Mouse (Mus musculus) layer of hippocampus, postnatal 36 days (tissue): ENCODE data around the gene Ptpre. TPM values are rescaled to one million over a fixed set of nuclear protein-coding genes. Genes with fewer than 3 reads are reported as not detected.
"Not testable (repeated sequence)": the region's sequence is repeated elsewhere in the genome, so short reads cannot be mapped to it uniquely, and the experiment has no call there.

Experiments used
- DNase-seq, 2 experiments: peaks; one replicate each; pipeline ENCODE4 v3.0.0; 2022
- total RNA-seq, 2 experiments: library from RNA; stranded (reverse); gene quantifications; 2 replicates each; pipeline ENCODE4 v1.2.3; 2021

Ptpre gene
- total RNA-seq, 2 experiments from 2014 or later: 47.0 to 53.8 TPM

GRCm38 (mm10) chr7:135534548-135535189, 2.6 kb upstream of the Ptpre start:
- DNase-seq: no peak

GRCm38 (mm10) chr7:135535908-135536307, 1.4 kb upstream of the Ptpre start:
- no peak for DNase-seq

- peak; percentile 42 to 51 for DNase-seq
These were observed 864 bp downstream of the Ptpre start for GRCm38 (mm10) chr7:135537948-135538741.

DNA sequence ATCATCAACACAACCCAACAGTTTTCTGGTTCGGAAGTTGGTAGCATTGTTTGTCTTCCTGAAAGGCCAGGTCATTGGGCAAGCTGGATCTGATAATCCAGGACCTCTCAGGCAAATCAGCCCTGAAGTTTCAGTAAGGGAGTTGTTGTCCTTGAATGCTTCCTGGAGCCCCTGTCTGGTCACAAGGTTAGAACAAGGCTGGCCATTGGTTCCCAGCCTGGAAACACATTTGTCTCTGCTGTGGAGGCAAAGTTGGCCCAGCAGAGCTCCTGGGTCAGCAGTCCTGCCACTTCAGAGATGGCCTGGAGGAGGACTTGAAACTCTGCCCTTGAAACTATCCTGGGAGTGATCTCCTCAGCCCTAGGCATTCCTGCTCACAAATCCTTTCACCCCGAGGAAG, 2.1 kb downstream of the Ptpre start:
- DNase-seq: no peak

GRCm38 (mm10) chr7:135542235-135542634, 5.0 kb downstream of the Ptpre start:
- no peak for DNase-seq

DNA sequence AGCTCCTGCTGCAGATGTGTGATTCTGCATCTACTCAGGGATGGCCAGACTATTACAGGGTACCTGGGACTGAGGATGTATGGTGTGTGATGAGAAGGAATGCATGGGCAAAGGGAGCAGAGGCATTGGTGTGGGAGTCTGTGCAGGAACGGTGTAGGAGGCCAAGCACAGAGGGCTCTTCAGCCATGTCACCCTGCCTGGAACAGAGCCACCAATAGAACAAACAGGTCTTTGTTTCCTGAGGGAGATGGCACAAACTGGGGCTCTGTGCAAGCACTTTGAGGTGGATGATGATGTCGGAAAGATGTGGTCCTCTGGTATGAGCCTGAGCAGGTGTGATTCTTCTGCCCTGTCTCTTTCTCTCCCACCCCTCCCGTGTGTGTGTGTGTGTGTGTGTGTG, 5.8 kb downstream of the Ptpre start:
- DNase-seq: no peak

GRCm38 (mm10) chr7:135544321-135544720, 7.0 kb downstream of the Ptpre start:
- no peak for DNase-seq

DNA sequence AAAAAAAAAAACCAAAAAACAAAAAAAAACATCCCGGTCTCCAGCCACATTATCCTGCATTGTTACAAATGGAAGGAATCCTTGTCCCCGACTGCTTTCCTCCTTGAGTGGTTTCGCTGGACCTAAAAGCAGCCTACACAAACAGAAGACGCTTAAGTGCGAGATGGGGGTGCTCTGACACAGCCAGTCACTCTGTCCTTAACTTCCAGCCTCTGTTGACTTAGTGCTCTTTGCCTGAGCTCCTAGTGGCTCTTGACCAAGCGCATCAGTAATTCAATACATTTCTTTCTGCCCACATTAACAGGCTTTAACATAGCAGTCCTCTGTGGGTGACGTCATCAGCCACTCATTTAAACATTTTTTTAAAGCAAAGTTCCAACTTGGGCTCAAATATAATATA, 8.7 kb downstream of the Ptpre start:
- DNase-seq: no peak

- DNase-seq: no peak
These were observed 9.2 kb downstream of the Ptpre start for GRCm38 (mm10) chr7:135546530-135546929.

DNA sequence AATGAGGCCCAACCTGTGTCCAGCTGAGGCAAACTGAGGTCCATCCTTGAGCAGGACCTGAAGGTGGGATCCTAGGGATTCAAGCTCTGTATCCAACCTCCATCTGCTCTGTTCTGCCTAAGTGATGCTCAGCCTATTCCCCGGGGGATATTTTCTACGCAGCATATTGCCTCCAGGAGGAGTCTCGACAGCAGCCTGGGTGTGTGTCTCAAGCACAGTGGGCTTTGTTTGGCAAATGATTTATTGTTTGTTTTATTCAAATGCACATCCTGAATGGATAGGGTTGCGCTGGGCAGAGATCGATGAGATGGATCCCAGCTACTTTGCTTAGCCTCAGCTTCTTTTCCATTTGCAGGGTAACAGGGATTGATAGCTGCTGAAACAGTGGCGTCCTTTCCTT, 11.2 kb downstream of the Ptpre start:
- no peak for DNase-seq

GRCm38 (mm10) chr7:135551547-135551946, 14.3 kb downstream of the Ptpre start:
- no peak for DNase-seq

DNA sequence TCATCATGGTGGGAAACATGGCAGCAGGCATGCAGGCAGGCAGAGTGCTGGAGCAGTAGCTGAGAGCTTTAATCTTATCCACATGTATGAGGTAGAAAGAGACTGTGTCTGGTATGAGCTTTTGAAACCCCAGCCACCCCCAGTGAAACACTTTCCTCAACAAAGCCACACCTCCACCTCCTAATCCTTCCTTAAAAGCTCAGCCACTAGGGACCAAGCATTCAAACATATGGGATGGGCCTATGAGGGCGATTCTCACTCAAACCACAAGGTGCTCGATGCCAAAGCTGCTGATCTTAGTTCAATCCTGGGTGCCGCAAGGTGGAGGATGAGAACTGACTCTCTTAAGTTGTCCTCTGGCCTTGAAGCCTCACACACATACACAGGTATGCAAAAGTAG, 16.3 kb downstream of the Ptpre start:
- no peak for DNase-seq

- no peak for DNase-seq
These were observed 19.6 kb downstream of the Ptpre start for GRCm38 (mm10) chr7:135556663-135557402.

- no peak for DNase-seq
These were observed 23.0 kb downstream of the Ptpre start for GRCm38 (mm10) chr7:135560280-135560679.

GRCm38 (mm10) chr7:135564022-135564421, 26.7 kb downstream of the Ptpre start:
- DNase-seq: no peak

- DNase-seq: peak; percentile 53 to 55
These were observed 28.7 kb downstream of the Ptpre start for GRCm38 (mm10) chr7:135566013-135566412.

DNA sequence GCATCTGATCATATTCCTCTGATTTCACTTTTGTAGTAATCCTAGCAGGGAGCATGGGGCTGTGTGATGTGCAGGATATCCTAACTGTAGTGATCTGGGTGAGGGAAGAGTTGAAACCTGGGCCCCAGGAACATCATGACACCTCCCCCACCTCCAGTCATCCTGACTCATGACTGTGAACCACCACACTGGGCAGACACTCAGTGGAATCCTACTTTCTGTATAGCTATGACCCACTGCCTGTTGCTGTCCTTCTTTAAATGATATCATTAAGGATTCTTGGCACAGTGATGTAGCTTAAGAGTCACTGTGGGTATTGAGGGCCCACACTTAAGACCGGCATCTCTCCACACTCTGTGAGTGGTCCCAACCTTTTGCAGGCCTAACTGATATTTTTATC, 30.3 kb downstream of the Ptpre start:
- DNase-seq: no peak

GRCm38 (mm10) chr7:135568550-135568949, 31.3 kb downstream of the Ptpre start:
- DNase-seq: no peak

DNA sequence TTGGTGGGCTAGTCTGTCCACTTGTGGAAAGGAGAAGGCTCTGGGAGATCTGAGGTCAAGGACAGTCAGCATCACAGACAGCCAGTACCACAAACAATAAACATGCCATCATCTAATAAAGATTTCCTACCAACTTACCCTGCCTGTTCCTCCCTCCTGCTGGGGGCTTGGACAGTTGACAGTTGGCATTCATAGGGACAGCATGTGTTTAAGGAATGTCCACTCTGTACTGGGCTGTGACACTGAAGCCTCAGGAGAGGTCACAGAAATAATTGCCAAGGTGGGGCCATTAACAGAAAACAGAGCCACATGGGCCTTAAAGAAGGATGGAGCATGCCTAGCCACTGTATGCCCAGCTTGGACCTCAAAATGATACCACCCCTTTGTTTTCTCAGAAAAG, 34.1 kb downstream of the Ptpre start:
- DNase-seq: no peak

DNA sequence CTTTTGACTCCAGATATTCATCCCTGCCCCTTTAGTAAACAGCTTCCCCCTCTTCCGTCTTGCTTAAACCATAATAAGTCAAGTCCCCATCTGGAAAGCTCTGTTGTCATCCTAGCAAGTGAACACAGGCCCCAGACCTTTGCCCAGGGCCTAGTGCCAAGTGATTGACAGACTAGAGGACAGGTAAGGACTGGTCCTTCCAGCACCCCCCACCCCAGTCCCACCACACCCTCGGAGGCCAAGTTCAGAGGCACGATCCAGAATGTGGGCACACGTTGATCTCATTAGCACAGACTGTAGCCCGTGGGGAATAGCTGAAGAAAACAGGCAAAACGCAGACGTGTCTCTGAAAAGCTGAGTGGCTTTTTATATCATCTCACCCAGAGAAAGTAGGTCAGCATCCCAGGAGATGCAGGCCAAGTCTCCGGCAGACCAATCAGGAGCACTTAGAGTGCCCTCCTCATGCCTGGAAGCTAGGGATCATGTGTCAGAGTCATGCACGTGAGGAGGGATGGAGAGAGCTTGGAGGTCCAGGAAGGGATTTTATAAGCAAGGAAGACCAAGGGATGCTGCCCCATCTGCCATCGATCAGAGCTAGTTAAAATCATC, 34.8 kb downstream of the Ptpre start:
- no peak for DNase-seq

DNA sequence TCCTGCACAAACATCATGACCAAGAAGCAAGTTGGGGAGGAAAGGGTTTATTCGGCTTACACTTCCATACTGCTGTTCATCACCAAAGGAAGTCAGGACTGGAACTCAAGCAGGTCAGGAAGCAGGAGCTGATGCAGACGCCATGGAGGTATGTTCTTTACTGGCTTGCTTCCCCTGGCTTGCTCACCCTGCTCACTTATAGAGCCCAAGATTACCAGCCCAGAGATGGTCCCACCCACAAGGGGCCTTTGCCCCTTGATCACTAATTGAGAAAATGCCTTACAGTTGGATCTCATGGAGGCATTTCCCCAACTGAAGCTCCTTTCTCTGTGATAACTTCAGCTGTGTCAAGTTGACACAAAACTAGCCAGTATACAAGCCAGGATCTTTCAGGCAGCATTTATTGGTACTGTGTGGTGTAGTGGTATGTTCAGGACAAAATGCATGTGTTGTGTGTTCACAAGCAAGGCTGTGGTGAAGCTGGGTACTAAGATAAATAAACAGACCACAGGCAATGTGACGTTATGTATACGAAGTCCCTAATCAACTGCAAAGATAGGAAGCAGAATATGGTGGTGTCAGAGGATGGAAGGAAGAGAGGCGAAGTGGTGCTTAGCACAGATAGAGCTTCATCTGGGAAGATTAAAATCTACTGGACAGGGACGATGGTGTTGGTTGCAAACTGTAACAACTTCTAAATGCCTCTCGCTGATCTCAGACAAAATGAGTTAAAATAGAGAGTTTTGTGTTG, 38.2 kb downstream of the Ptpre start:
- not testable (repeated sequence) for DNase-seq

DNA sequence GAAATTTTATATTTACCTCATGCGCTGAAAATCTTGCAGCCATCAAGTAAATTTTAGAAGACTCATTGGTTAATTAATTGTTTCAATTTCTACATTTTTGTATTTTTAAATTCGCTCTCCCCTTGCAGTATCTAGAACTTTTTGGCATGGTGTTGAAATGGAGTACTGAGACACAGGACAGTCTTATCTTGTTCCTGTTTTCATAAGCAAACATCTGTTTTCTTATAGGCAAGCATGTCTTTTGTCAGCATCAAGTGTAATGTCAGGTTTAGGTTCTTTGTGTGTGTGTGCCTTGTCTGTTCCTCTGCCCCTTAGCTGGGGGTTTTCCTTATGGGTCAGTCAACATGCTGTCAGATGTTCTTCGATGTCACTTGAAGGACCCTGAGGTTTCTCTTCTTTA, 39.0 kb downstream of the Ptpre start:
- no peak for DNase-seq
